Mouse (Mus musculus) ovary, postnatal 14 days (tissue): Measurements from ENCODE around the gene Nfkbie.

Experiments used
- DNase-seq: peaks from one replicate; pipeline ENCODE4 v3.0.0; 2022; ENCODE audit warnings: low spot score

Gene Nfkbie

GRCm38 (mm10) chr17:45598891-45599290, 43.4 kb downstream of the Nfkbie start:
- no peak for DNase-seq

GRCm38 (mm10) chr17:45599446-45600242, 44.1 kb downstream of the Nfkbie start, which contains the start of gene Slc29a1:
TSS of gene Slc29a1 (minus strand) at chr17:45599606.
- DNase-seq = no peak

DNA sequence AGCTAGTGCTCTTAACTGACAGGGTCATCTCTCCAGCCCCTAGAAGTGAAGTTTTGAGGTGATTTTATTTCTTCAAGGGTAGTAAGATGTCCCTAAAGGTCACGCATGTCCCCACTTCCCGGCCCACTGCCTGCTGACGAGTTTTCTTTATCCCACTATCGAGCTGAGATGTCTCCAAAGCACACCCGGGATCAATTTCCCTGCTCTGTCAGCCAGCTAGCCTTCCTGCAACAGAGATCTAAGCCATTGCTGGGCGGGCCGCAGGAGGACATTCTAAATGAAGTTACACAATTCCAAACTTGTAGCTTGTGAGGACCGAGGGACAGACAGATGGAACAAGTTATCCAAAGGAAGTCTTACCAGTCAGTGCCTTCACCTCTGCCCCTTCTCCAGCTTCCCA, 44.8 kb downstream of the Nfkbie start:
- no peak for DNase-seq

DNA sequence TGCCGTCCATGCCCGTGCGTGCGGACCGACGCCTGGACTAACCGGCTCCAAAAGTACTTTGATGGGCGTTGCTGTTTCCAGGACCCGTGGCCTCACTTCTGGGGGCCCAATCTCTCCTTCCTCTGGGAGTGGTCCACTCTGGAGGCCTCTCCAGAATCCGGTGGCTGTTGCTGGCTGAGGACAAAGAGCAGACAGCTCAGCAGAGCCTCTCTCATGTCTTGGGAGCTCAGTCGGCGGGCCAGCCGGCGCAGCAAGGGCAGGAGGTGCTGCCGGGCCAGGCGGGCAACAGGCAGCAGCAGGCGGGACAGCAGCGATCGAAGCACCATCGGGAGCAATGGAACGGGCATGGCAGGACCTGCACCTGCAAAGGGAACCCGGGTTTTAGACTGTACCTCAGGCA, 45.8 kb downstream of the Nfkbie start:
- no peak for DNase-seq

DNA sequence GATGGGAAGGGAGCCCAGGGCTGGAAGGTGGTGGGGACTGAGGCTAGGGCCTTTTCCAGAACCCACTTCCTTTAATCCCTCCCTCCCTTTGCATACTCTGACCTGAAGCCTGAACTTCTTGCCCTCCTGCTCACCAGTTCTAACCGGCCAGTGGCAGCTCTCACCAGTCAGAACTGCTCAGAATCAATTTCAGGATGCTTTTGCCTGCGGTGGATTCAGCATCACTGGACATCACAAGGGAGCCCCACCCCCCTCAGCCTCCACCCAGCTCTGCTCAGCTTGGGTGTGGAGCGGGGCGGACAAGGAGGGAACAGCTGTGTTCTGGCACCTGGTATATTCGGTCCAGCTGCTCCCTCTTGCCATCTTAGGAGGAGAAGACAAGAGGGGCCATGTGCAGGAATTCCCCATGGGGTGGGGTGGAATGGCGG, 46.4 kb downstream of the Nfkbie start, which contains the start of gene Mymx:
Gene Mymx, minus strand, starts transcription at position 226 of the 428 bp plus-strand sequence.
- no peak for DNase-seq

- DNase-seq = no peak
Measured at GRCm38 (mm10) chr17:45602984-45603383, 47.5 kb downstream of the Nfkbie start.

GRCm38 (mm10) chr17:45606992-45607879, 51.7 kb downstream of the Nfkbie start:
- no peak for DNase-seq

GRCm38 (mm10) chr17:45608396-45608795, 52.9 kb downstream of the Nfkbie start:
- DNase-seq = no peak

GRCm38 (mm10) chr17:45610144-45610866, 54.8 kb downstream of the Nfkbie start:
- no peak for DNase-seq

- DNase-seq = no peak
Measured at GRCm38 (mm10) chr17:45612008-45612407, 56.5 kb downstream of the Nfkbie start.
